Mouse (Mus musculus) hindbrain, postnatal 0 days (tissue): ENCODE data around the gene Alox12. TPM values are rescaled to one million over a fixed set of nuclear protein-coding genes. Genes with fewer than 3 reads are reported as not detected.

Source experiments
- ATAC-seq: fragments of 200-750 bp; cut with Nextera tagmentation; 2 replicates; pipeline ENCODE4 v1.8.0; 2017; ENCODE audit warnings: mild to moderate bottlenecking, moderate TSS enrichment, moderate library complexity
- DNase-seq: peaks from one replicate; pipeline ENCODE4 v3.0.0-alpha.2; 2015; ENCODE audit warnings: low spot score
- H3K27ac ChIP-seq: fragments of 300-500 bp; sonication (generic); 2 replicates; pipeline ENCODE4 v1.5.1; 2014; ENCODE audit warnings: mild to moderate bottlenecking
- H3K27me3 ChIP-seq: fragments of 300-500 bp; sonication (generic); 2 replicates; pipeline ENCODE4 v1.6.1; 2014; ENCODE audit warnings: low read length, mixed read lengths; ENCODE audit not compliant: insufficient read depth
- H3K36me3 ChIP-seq: fragments of 300-500 bp; sonication (generic); 2 replicates; pipeline ENCODE4 v1.6.1; 2014; ENCODE audit warnings: low read length, mixed read lengths; ENCODE audit not compliant: insufficient read depth
- H3K4me1 ChIP-seq: fragments of 300-500 bp; sonication (generic); 2 replicates; pipeline ENCODE4 v1.6.1; 2014; ENCODE audit warnings: antibody characterized with exemption, low read length, mixed read lengths; ENCODE audit not compliant: insufficient read depth
- H3K4me2 ChIP-seq: fragments of 300-500 bp; sonication (generic); 2 replicates; pipeline ENCODE4 v1.6.1; 2014; ENCODE audit warnings: low read depth, mild to moderate bottlenecking, low read length, moderate library complexity, mixed read lengths
- H3K4me3 ChIP-seq: fragments of 300-500 bp; sonication (generic); 2 replicates; pipeline ENCODE4 v1.5.1; 2014; ENCODE audit warnings: low read length
- H3K9ac ChIP-seq: fragments of 300-500 bp; sonication (generic); replicated peaks from 2 replicates; pipeline ENCODE4 v1.6.1; 2014; ENCODE audit warnings: mild to moderate bottlenecking, low read length, moderate library complexity, mixed read lengths
- H3K9me3 ChIP-seq: fragments of 300-500 bp; sonication (generic); 2 replicates; pipeline ENCODE4 v1.6.1; 2016; ENCODE audit warnings: low read length, mixed read lengths
- CTCF ChIP-seq: IDR thresholded peaks from 2 replicates; pipeline ENCODE4 v1.5.1; 2016; ENCODE audit warnings: antibody characterized with exemption, control low read depth, low read depth
- WGBS: fragments of 180-500 bp; shearing (Covaris S2); extraction: QIAGEN DNeasy Blood & Tissue Kit; methylation state at CpG from one replicate; pipeline ENCODE4 v1.1.7; 2014; 5-methylcytosine and 5-hydroxymethylcytosine counted together
- polyA plus RNA-seq: library from polyadenylated mRNA; unstranded; fragments of >200 nt; fragmentation: Nextera tagmentation; extraction: Ambion mirVana; gene quantifications from 2 replicates; pipeline ENCODE4 v1.2.1, GENCODE M21; 2015
- total RNA-seq: library from RNA; depleted of rRNA; stranded (reverse); fragments of >200 nt; gene quantifications from 2 replicates; pipeline ENCODE4 v1.2.3, GENCODE M21; 2014; rRNA removed

Gene Alox12
- 0.16 and 0.36 TPM in 2 replicates for total RNA-seq
- 0.32 and 0.49 TPM in 2 replicates for polyA plus RNA-seq

- peak; percentile 56 for TF ChIP-seq CTCF
- ATAC-seq (no peak), DNase-seq (peak; percentile 28)
- peak within 1 kb of the TSS; percentile 45 for H3K4me2 ChIP-seq
- peak within 1 kb of the TSS; percentile 23 for H3K4me3 ChIP-seq
- H3K4me1 ChIP-seq, result no peaks in the 10 kb centered on the region
- 1% methylated on average over 25 of the region's 25 CpGs for WGBS
- H3K9ac ChIP-seq, result no peak within 1 kb of the TSS
- no peaks in the 10 kb centered on the region for H3K36me3 ChIP-seq
- no peak within 1 kb of the TSS for H3K27ac ChIP-seq
- H3K9me3 ChIP-seq, result no peaks in the 10 kb centered on the region
- peaks cover 21% of the 10 kb centered on the region for H3K27me3 ChIP-seq
Measured at GRCm38 (mm10) chr11:70254931-70255531, at the start of gene Alox12. Gene Alox12, minus strand, starts transcription at chr11:70255353.

GRCm38 (mm10) chr11:70302293-70302692 is 47.1 kb upstream of the Alox12 start:
- Histone ChIP-seq H3K27ac (no peak overlapping the region), H3K9me3 (no peaks in the 10 kb centered on the region), H3K4me3 (no peak overlapping the region), H3K36me3 (no peaks in the 10 kb centered on the region), H3K4me2 (no peak overlapping the region), H3K4me1 (no peaks in the 10 kb centered on the region), H3K9ac (no peak overlapping the region), H3K27me3 (no peaks in the 10 kb centered on the region; the same call in 1 of the 2 replicates)
- WGBS, result 84% methylated on average over 4 of the region's 4 CpGs
- no peak for TF ChIP-seq CTCF
- no peak for ATAC-seq
- no peak for DNase-seq

GRCm38 (mm10) chr11:70297836-70298454 is 42.8 kb upstream of the Alox12 start:
- Histone ChIP-seq H3K9me3 (no peaks in the 10 kb centered on the region), H3K4me2 (no peak overlapping the region), H3K27ac (no peak overlapping the region), H3K36me3 (no peaks in the 10 kb centered on the region), H3K4me1 (no peaks in the 10 kb centered on the region), H3K9ac (no peak overlapping the region), H3K4me3 (no peak overlapping the region), H3K27me3 (no peaks in the 10 kb centered on the region; the same call in 1 of the 2 replicates)
- no peak for TF ChIP-seq CTCF
- ATAC-seq, result no peak
- WGBS, result 69% methylated on average over 12 of the region's 12 CpGs
- no peak for DNase-seq

GRCm38 (mm10) chr11:70297405-70297804 is 42.3 kb upstream of the Alox12 start:
- no peaks in the 10 kb centered on the region; the same call in 1 of the 2 replicates for H3K27me3 ChIP-seq
- H3K9ac ChIP-seq, result no peak overlapping the region
- no peaks in the 10 kb centered on the region for H3K4me1 ChIP-seq
- H3K4me3 ChIP-seq, result no peak overlapping the region
- 65% methylated on average over 4 of the region's 4 CpGs for WGBS
- no peaks in the 10 kb centered on the region for H3K36me3 ChIP-seq
- no peak for TF ChIP-seq CTCF
- ATAC-seq (no peak), DNase-seq (no peak)
- no peak overlapping the region for H3K4me2 ChIP-seq
- no peaks in the 10 kb centered on the region for H3K9me3 ChIP-seq
- H3K27ac ChIP-seq, result no peak overlapping the region

- Histone ChIP-seq H3K9ac (no peak overlapping the region), H3K4me1 (no peaks in the 10 kb centered on the region), H3K27me3 (no peaks in the 10 kb centered on the region; the same call in 1 of the 2 replicates), H3K36me3 (no peaks in the 10 kb centered on the region), H3K4me3 (no peak overlapping the region), H3K4me2 (no peak overlapping the region), H3K27ac (no peak overlapping the region), H3K9me3 (no peaks in the 10 kb centered on the region)
- ATAC-seq (no peak), DNase-seq (peak; percentile 37)
- TF ChIP-seq CTCF, result no peak
- WGBS, result 80% methylated on average over 6 of the region's 6 CpGs
Measured at GRCm38 (mm10) chr11:70293881-70294280, 38.7 kb upstream of the Alox12 start.

GRCm38 (mm10) chr11:70291235-70291634 is 36.1 kb upstream of the Alox12 start:
- ATAC-seq, result no peak
- H3K36me3 ChIP-seq, result no peaks in the 10 kb centered on the region
- no peak for TF ChIP-seq CTCF
- no peaks in the 10 kb centered on the region for H3K4me1 ChIP-seq
- H3K9ac ChIP-seq, result no peak overlapping the region
- no peak overlapping the region for H3K27ac ChIP-seq
- H3K27me3 ChIP-seq, result no peaks in the 10 kb centered on the region
- H3K4me3 ChIP-seq, result no peak overlapping the region
- DNase-seq, result no peak
- H3K4me2 ChIP-seq, result no peak overlapping the region
- WGBS, result 88% methylated on average over 6 of the region's 6 CpGs
- H3K9me3 ChIP-seq, result no peaks in the 10 kb centered on the region

- H3K4me2 ChIP-seq, result no peak overlapping the region
- ATAC-seq (no peak), DNase-seq (peak; percentile 10)
- H3K9ac ChIP-seq, result no peak overlapping the region
- no peaks in the 10 kb centered on the region for H3K9me3 ChIP-seq
- no peak for TF ChIP-seq CTCF
- no peaks in the 10 kb centered on the region for H3K27me3 ChIP-seq
- 0 out of 2 replicates have a peak overlapping the region, but pooled peaks have one; percentile 21 for H3K27ac ChIP-seq
- H3K36me3 ChIP-seq, result no peaks in the 10 kb centered on the region
- no peaks in the 10 kb centered on the region for H3K4me1 ChIP-seq
- no peak overlapping the region for H3K4me3 ChIP-seq
- WGBS, result 29% methylated on average over 6 of the region's 6 CpGs
Measured at GRCm38 (mm10) chr11:70289236-70289635, 34.1 kb upstream of the Alox12 start.
